Mouse (Mus musculus): Measurements from ENCODE around the gene Pcsk7. TPM values are rescaled to one million over a fixed set of nuclear protein-coding genes. Genes with fewer than 3 reads are reported as not detected.

Gene Pcsk7
- polyA plus RNA-seq (2014; fragmentation: Illumina TruSeq; extraction: RNeasy Lipid Tissue Mini Kit (QIAGEN cat#74804); ENCODE audit: low read depth, low replicate concordance): 2.3 TPM

DNA sequence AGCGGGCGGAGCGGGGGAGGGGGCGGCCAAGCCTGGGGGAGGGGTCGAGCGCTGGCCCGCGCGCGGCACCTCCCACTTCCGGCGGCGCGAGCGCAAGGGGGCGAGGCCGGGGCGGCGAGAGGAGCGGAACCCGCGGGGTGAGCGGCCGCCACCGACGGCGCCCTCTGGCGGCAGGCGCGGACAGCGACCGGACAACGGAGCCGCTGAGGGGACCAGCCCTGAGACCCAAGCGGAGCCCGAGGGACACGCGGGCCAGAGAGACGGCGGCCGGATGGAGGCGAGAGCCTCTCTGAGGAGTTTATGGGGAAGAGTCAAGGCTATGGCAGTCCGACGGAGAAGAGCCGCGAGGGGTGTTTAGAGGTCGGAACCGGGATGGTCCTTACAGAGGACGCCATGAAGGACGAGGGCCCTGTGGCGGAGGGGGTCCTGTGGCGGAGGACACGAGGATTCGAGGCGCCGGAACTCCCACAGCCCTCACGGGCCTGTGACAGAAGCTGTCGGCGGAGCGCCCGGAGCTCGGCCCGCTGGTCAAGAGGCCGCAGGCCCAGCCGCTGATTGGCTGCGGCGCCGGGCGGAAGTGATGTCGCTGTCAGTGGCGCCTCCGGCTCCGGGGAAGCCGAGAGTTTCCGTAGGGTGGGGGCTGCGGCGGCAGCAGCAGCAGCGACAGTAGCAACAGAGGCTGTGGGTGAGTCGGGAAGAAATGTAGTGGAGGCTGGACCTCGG lies at the start of gene Pcsk7, which contains the start of gene Rnf214:
Pcsk7 (plus strand) TSS at position 143 of the 723 bp plus-strand sequence.
Rnf214 (minus strand) TSS at position 557 of the 723 bp plus-strand sequence.

DNA sequence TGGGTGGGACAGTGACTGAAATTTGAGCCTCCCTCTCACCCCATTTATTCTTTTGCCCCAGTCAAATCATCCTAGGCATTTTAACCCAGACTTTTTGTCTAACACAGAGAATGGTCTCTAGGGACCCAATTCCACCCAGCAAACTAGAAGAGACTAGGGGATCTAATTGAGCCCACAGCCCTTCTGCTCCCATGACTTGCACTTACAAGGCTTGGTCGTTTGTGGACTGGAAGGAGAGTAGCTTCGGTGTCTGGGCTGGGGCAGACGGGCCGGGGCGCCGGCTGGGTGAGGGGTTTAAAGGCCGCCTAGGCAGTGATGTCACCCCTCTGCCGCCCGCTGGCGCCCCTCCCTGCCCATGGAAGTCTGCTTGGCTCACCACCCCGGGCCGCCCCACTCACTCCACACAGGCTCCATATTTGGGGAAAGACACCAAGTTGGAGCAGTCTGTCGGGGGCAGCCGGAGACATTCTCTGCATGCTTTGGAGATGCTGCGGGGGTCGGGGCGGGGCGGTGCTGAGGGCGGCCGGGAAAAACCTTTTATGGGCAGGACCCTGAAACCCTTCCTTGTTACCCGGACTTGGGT lies 29.4 kb downstream of the Pcsk7 start, which contains the start of gene Tagln:
Tagln (minus strand) TSS at position 431 of the 583 bp plus-strand sequence.

DNA sequence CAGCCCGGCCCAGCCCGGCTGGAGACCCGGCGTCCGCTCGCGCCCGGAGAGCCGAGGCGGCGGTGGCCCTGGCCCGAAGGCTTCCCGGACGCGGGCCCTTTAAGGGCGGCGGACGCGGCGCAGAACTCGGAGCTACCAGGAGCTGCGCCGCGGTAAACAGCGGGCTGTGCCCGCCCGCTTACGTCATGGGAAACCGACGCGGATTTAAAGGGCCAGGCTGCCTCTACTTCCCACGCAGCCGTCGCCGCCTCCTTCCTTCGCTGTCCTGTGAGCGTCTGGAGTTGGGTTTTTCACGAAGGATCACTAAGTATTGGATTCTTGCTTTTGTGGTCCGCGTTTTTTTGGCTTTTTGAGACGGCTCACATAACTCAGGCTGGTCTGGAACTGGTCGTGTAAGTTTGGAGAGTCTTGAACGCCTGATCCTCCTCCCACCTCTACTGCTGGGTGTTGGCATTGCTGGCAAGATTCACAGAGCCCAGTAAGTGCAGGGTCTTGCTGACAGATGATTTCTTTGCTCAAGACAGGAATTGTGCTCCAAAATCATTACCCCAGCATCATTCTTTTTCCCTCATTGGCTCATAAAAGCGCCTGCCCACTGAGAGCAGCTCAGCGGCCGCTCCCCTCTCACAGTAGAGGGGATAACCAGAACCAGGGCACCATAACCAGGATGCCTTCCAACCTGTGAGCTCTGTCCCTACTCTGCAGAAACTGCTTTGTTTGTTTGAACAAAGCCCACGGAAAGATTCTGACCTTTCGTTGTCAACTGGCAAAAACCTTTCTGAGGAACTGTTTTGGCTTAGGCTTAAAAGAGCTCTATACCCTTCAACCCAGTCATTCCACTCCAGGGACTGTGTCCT lies 49.0 kb downstream of the Pcsk7 start, which contains the start of gene Sidt2:
Sidt2 (minus strand) TSS at position 152 of the 857 bp plus-strand sequence.

Other genes starting within 250 kb of the Pcsk7 start
- 1.1 TPM for gene Cep164, start 77.8 kb upstream of the Pcsk7 start, polyA plus RNA-seq (2014; fragmentation: Illumina TruSeq; extraction: RNeasy Lipid Tissue Mini Kit (QIAGEN cat#74804); ENCODE audit: low read depth, low replicate concordance)
- gene Bace1, start 67.9 kb upstream of the Pcsk7 start, polyA plus RNA-seq (2014; fragmentation: Illumina TruSeq; extraction: RNeasy Lipid Tissue Mini Kit (QIAGEN cat#74804); ENCODE audit: low read depth, low replicate concordance): 22.4 TPM
- 68.9 TPM for gene Rnf214, start 414 bp downstream of the Pcsk7 start, polyA plus RNA-seq (2014; fragmentation: Illumina TruSeq; extraction: RNeasy Lipid Tissue Mini Kit (QIAGEN cat#74804); ENCODE audit: low read depth, low replicate concordance)
- gene Tagln, start 29.6 kb downstream of the Pcsk7 start, polyA plus RNA-seq (2014; fragmentation: Illumina TruSeq; extraction: RNeasy Lipid Tissue Mini Kit (QIAGEN cat#74804); ENCODE audit: low read depth, low replicate concordance): 19.5 TPM
- gene Sidt2, start 48.8 kb downstream of the Pcsk7 start, polyA plus RNA-seq (2014; fragmentation: Illumina TruSeq; extraction: RNeasy Lipid Tissue Mini Kit (QIAGEN cat#74804); ENCODE audit: low read depth, low replicate concordance): 7.8 TPM
- 75.8 TPM for gene Pafah1b2, start 106.2 kb downstream of the Pcsk7 start, polyA plus RNA-seq (2014; fragmentation: Illumina TruSeq; extraction: RNeasy Lipid Tissue Mini Kit (QIAGEN cat#74804); ENCODE audit: low read depth, low replicate concordance)
- gene Sik3, start 106.3 kb downstream of the Pcsk7 start, polyA plus RNA-seq (2014; fragmentation: Illumina TruSeq; extraction: RNeasy Lipid Tissue Mini Kit (QIAGEN cat#74804); ENCODE audit: low read depth, low replicate concordance): 12.2 TPM